Mouse (Mus musculus) spleen, embryonic (tissue): ENCODE data around the gene Ppp1r1b.
"Not testable (repeated sequence)": the region's sequence is repeated elsewhere in the genome, so short reads cannot be mapped to it uniquely, and the experiment has no call there.

Source experiments
- CTCF ChIA-PET: fragments of 350-600 bp; sonication (Branson Sonifier 250); formaldehyde crosslinking; loops from one replicate; lab custom pipeline; 2022; lab: Charles Lee

Gene Ppp1r1b

GRCm38 (mm10) chr11:98367171-98367862, 19.1 kb downstream of the Ppp1r1b start:
- CTCF ChIA-PET, result interaction anchor here (1.0 kb wide), 1 partner anchor 25 kb away, joined by 4 read pairs; no protein-coding TSS in a partner anchor

DNA sequence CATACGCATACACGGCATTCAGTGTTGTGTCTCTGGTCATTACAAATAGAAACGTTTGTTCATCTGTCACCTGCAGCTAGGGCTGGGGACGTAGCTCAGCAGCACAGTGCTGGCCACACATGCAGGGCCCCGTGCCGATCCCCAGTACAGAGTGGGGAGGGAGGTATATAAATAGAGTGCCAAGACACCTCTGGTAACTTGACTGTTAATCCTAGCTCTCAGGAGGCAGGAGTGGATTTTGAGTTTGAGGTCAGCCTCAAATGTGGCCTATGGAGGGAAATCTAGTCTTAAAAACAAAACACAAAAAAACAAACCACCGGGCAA, 19.6 kb downstream of the Ppp1r1b start:
- CTCF ChIA-PET, result interaction anchor here (1.0 kb wide), 1 partner anchor 25 kb away, joined by 4 read pairs; no protein-coding TSS in a partner anchor

DNA sequence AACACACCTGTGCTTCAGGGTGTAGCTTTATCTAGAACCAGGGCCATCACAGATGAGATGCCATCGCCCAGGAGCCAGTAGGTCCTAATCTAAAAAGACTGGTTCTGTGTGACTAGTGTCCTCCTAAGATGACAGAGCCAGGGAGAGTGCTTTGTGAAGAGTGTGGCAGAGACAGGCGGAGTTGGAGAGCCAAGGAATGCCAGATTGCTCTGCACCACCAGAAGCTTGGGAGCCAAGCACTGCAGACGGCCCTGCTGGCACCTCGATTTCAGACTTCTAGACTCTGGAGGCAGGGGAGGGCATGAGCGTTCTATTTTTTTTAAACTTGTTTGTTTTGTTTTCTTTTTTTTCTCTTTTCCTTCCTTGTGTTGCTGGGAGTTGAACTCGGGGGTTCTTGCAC, 21.1 kb downstream of the Ppp1r1b start:
- CTCF ChIA-PET, result interaction anchor here (0.6 kb wide), 1 partner anchor 231 kb away, joined by 3 read pairs; no protein-coding TSS in a partner anchor

GRCm38 (mm10) chr11:98370588-98370987, 22.4 kb downstream of the Ppp1r1b start:
- CTCF ChIA-PET, result no interaction called here

DNA sequence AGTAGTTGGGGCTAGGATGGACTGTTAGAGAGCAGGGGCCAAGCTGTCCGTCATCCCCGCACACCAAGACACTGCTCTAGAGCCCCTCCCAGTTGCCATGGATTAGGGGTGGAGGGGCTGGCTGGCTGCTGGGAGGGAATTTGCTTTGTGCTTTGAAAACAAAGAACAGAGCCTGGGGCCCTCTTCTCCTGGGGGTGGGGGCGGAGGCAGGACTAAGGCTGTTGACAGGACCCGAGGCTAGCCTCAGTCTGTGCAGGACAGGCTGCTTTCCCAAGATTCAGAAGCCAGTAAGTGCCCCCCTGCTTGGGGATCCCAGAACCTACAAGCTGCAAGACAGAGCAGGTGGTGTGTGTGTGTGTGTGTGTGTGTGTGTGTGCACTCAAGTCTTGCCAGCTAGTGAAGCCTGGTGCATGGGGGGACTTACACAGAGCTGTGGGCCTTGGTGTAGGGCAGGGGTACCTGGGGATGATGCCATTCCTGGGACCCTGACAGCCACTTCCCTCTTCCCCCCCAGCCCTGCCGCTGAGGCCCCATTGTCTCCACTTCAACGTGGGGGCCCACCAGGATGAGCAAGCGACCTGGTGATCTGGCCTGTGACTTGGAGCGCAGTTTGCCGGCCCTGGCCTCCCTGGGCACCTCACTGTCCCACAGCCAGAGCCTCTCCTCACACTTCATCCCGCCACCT, 23.5 kb downstream of the Ppp1r1b start:
- CTCF ChIA-PET, result interaction anchor here (0.6 to 1.3 kb wide), 4 partner anchors 17 to 886 kb away, joined by 3 to 5 read pairs (median 4); no protein-coding TSS in a partner anchor

- CTCF ChIA-PET, result interaction anchor here (0.6 to 1.3 kb wide), 3 partner anchors 17 to 30 kb away, joined by 3 to 5 read pairs (median 4); no protein-coding TSS in a partner anchor
Observed at GRCm38 (mm10) chr11:98372406-98372805, 24.2 kb downstream of the Ppp1r1b start.

GRCm38 (mm10) chr11:98373244-98373643, 25.0 kb downstream of the Ppp1r1b start:
- CTCF ChIA-PET, result interaction anchor here (0.6 kb wide), 2 partner anchors 16 to 18 kb away, joined by 3 read pairs; no protein-coding TSS in a partner anchor

DNA sequence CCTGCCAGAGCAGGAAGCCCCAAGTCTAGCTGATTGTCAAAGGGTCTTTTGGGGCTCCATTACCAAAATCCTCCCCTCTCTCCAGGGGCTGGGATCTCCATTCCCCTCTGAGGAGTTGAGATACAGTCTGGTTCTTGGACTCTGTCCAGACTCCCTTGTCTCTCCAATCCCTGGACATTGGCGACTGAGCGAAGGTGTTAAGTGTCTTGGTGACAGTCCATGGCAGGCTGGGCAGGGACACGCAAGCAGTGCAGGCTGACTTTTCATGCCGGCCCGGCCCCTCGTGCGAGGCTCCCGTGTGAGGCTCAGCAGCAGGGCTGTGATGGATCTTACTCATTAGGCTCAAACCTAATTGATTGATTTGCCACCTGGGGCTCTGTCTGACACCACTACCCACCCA, 26.1 kb downstream of the Ppp1r1b start:
- CTCF ChIA-PET, result no interaction called here

DNA sequence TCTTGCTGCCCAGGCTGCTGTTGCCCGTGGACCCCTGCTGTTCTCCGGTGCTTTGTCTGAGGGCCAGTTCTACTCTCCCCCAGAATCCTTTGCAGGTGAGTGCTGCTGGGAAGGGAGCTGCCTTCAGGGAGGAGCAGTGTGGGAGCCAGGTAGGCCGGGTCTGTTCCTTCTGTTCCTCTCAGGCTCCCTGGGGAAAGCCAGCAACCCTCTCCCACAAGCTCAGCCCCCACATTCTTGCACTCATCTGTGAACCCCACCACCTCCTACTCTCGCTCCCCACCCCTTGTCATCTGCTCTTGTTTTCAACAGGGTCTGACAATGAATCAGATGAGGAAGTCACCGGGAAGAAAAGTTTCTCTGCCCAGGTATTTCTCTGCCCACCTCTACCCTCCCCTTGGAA, 28.6 kb downstream of the Ppp1r1b start:
- CTCF ChIA-PET, result interaction anchor here (0.6 kb wide), 1 partner anchor 156 kb away, joined by 5 read pairs; no protein-coding TSS in a partner anchor

DNA sequence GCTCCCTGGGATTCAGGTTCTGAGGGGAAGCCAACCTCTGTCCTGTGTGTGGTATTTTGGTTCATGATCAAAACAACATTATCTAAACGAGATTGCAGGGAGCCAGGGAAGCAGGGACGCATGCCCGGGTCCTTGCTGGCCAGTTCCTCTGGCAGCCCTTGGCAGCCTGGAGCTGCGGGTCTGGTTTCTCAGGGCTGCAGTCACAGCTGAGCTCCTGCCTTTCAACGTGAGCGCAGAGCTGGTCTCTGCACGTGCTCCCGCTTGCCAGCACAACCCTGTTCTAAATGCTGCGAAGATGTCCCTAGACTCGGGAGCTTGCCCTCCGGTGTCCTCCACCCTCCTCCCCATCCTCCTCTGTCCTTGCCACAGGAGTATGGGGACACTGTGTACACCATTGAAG, 29.6 kb downstream of the Ppp1r1b start:
- CTCF ChIA-PET, result no interaction called here

- CTCF ChIA-PET, result no interaction called here
Observed at GRCm38 (mm10) chr11:98379379-98379778, 31.2 kb downstream of the Ppp1r1b start.

DNA sequence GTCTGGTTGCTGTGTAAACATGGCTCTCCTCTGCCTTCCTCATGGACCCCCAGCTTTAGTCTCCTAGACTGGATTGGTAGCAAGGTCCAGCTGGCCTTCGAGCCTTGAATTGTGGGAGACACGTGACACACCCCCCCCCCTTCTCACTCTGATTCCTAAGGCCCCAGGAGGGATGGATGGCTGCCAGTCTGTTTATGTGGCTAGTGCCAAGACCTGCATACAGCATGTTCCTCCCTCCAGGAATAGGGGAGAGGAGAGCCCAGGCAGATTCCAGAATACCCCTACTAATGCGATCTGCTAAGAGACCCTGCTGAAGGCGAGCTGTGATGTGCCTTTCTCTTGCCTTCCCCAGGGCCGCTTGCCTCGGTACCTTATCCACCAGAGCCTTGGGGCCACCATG, 31.9 kb downstream of the Ppp1r1b start:
- CTCF ChIA-PET, result no interaction called here

DNA sequence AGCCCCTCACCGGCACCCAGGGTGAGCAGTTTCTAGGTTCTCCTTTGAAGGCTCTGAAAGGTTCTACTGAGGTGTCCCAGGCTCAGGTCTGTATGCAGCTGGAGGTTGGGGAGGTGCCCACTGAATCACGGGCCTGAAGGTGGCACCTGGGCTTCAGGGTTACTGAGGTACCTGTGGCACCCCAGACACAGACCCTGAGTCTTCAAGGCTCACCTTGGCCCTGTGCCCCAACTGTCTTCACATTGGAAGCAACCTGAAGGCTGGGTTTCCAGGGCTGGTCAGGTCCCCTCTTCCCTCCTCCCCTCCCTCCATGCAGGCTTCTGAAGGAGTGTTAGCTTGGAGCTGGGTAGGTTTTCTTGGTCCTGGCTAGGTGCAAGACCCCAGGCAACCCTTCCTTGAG, 33.4 kb downstream of the Ppp1r1b start:
- CTCF ChIA-PET, result no interaction called here

GRCm38 (mm10) chr11:98382405-98382804, 34.2 kb downstream of the Ppp1r1b start:
- CTCF ChIA-PET, result not testable (repeated sequence)

GRCm38 (mm10) chr11:98383261-98384030, 35.2 kb downstream of the Ppp1r1b start, which contains the start of gene Tcap:
Tcap (plus strand) TSS chr11:98383811.
- CTCF ChIA-PET, result interaction anchor here (0.6 kb wide), 1 partner anchor 205 kb away, joined by 5 read pairs; no protein-coding TSS in a partner anchor

DNA sequence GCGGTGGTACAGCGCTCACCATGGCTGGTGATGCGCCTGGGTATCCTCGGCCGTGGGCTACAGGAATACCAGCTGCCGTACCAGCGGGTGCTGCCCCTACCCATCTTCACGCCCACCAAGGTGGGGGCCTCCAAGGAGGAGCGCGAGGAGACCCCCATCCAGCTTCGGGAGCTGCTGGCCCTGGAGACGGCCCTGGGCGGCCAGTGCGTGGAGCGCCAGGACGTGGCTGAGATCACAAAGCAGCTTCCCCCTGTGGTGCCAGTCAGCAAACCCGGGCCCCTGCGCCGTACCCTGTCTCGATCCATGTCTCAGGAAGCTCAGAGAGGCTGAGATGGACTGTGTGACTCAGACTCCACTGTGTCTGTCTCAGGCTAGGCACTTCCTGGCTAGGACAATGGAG, 36.0 kb downstream of the Ppp1r1b start:
- CTCF ChIA-PET, result no interaction called here

GRCm38 (mm10) chr11:98384721-98385637, 36.8 kb downstream of the Ppp1r1b start:
- CTCF ChIA-PET, result no interaction called here

DNA sequence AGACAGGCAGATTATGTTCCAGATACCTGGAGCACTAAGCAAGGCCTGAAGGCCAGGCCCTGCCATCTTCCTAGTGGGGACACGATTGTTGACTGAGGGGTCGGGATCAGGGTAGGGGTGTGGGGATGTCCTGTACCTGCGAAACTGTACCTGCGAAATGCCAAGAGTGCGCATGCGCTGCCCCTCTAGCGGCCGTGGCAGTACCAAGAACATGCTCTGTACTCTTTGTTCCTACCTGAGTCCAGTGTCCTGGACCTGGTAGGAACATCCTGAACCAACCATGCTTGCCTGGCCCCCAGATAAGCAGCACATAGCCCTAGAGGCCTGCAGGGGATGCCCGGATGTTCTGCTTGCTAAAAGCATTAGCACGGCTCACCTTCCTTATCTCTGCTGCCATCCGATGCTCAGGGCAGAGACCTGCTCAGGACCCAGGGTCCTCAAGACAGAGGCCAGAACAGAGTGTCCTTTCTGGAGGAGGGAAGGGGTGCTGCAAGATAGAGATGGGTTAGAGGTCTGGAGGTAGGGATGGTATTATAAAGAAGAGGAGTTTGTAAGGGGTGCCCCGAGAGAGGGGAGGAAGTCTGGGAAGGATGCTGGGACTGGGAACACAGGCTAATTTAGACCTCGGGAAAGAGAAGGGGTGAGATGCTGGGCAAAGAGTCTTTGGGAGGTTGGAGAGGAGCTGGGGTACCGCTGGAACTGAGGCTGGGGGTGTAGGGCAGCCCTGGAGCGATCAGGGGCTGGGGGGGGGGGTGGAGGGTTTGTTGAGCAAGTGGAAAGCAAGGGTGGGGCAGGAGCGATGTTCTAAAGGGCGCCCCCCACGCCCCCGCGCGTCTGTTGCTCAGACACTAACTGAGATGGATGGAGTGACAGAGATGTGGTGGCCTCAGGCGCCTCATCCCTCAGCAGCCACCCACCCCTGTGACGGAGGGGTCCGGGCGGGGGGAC, 37.7 kb downstream of the Ppp1r1b start, which contains the start of gene Pnmt:
Pnmt (plus strand) TSS at position 813 of the 948 bp plus-strand sequence.
- CTCF ChIA-PET, result no interaction called here

- CTCF ChIA-PET, result no interaction called here
Observed at GRCm38 (mm10) chr11:98386596-98386995, 38.4 kb downstream of the Ppp1r1b start.
